Mouse (Mus musculus): ENCODE data around the gene Grin2d. TPM values are rescaled to one million over a fixed set of nuclear protein-coding genes. Genes with fewer than 3 reads are reported as not detected.

The Grin2d gene
- polyA plus RNA-seq, 1 experiment from 2014 or later = 0.66 TPM

- H3K4me3 ChIP-seq (ENCODE audit: low read depth, low read length) = peak overlapping the region; percentile 30
- no peaks in the 10 kb centered on the region for H3K4me1 ChIP-seq (replicated peaks; ENCODE audit: control insufficient read depth, insufficient read depth, low read length)
- H3K4me2 ChIP-seq (replicated peaks; ENCODE audit: low read depth) = peak overlapping the region; percentile 69
- H3K9me3 ChIP-seq (ENCODE audit: control insufficient read depth) = no peaks in the 10 kb centered on the region
- H3K9ac ChIP-seq (ENCODE audit: low read depth, low read length) = no peak overlapping the region
- TF ChIP-seq CTCF (IDR thresholded peaks at IDR 0.05; ENCODE audit: low read depth) = no peak
- H3K27ac ChIP-seq (ENCODE audit: low read depth, low read length) = no peak overlapping the region
- no peak for ATAC-seq
- 33% methylated on average over 7 of the region's 7 CpGs for WGBS
- H3K36me3 ChIP-seq (ENCODE audit: control insufficient read depth, insufficient read depth) = no peaks in the 10 kb centered on the region; the same call in 1 of the 2 replicates
- H3K27me3 ChIP-seq (replicated peaks; ENCODE audit: control insufficient read depth, insufficient read depth, low read length) = peaks cover 10% of the 10 kb centered on the region; the same call in 1 of the 2 replicates
Observed at GRCm38 (mm10) chr7:45800001-45800400, 78.2 kb downstream of the Grin2d start.

- no peaks in the 10 kb centered on the region for H3K4me1 ChIP-seq (replicated peaks; ENCODE audit: control insufficient read depth, insufficient read depth, low read length)
- H3K9ac ChIP-seq (ENCODE audit: low read depth, low read length) = no peak overlapping the region
- ATAC-seq = no peak
- H3K36me3 ChIP-seq (ENCODE audit: control insufficient read depth, insufficient read depth) = no peaks in the 10 kb centered on the region; the same call in 1 of the 2 replicates
- no peaks in the 10 kb centered on the region for H3K9me3 ChIP-seq (ENCODE audit: control insufficient read depth)
- peak overlapping the region; percentile 93; the same call in 1 of the 2 replicates for H3K4me2 ChIP-seq (replicated peaks; ENCODE audit: low read depth)
- H3K27ac ChIP-seq (ENCODE audit: low read depth, low read length) = no peak overlapping the region
- H3K4me3 ChIP-seq (ENCODE audit: low read depth, low read length) = peak overlapping the region; percentile 48
- WGBS = 58% methylated on average over 7 of the region's 7 CpGs
- TF ChIP-seq CTCF (IDR thresholded peaks at IDR 0.05; ENCODE audit: low read depth) = no peak
- H3K27me3 ChIP-seq (replicated peaks; ENCODE audit: control insufficient read depth, insufficient read depth, low read length) = peaks cover 10% of the 10 kb centered on the region; the same call in 1 of the 2 replicates
Observed at GRCm38 (mm10) chr7:45798931-45799330, 79.2 kb downstream of the Grin2d start.

- H3K9me3 ChIP-seq (ENCODE audit: control insufficient read depth) = no peaks in the 10 kb centered on the region
- ATAC-seq = no peak
- no peak overlapping the region for H3K27ac ChIP-seq (ENCODE audit: low read depth, low read length)
- WGBS = 1% methylated on average over 19 of the region's 19 CpGs
- H3K4me2 ChIP-seq (replicated peaks; ENCODE audit: low read depth) = peak overlapping the region; percentile 93
- H3K27me3 ChIP-seq (replicated peaks; ENCODE audit: control insufficient read depth, insufficient read depth, low read length) = peaks cover 10% of the 10 kb centered on the region; the same call in 1 of the 2 replicates
- H3K4me3 ChIP-seq (ENCODE audit: low read depth, low read length) = peak overlapping the region; percentile 48
- no peak for TF ChIP-seq CTCF (IDR thresholded peaks at IDR 0.05; ENCODE audit: low read depth)
- H3K36me3 ChIP-seq (ENCODE audit: control insufficient read depth, insufficient read depth) = no peaks in the 10 kb centered on the region; the same call in 1 of the 2 replicates
- peak overlapping the region; percentile 37; the same call in 1 of the 2 replicates for H3K9ac ChIP-seq (ENCODE audit: low read depth, low read length)
- no peaks in the 10 kb centered on the region for H3K4me1 ChIP-seq (replicated peaks; ENCODE audit: control insufficient read depth, insufficient read depth, low read length)
Observed at GRCm38 (mm10) chr7:45798511-45798836, 79.7 kb downstream of the Grin2d start.

- Histone ChIP-seq H3K27ac (ENCODE audit: low read depth, low read length) (no peak overlapping the region), H3K9ac (ENCODE audit: low read depth, low read length) (peak overlapping the region; percentile 37; the same call in 1 of the 2 replicates), H3K27me3 (replicated peaks; ENCODE audit: control insufficient read depth, insufficient read depth, low read length) (peaks cover 10% of the 10 kb centered on the region; the same call in 1 of the 2 replicates), H3K36me3 (ENCODE audit: control insufficient read depth, insufficient read depth) (no peaks in the 10 kb centered on the region; the same call in 1 of the 2 replicates), H3K9me3 (ENCODE audit: control insufficient read depth) (no peaks in the 10 kb centered on the region), H3K4me3 (ENCODE audit: low read depth, low read length) (peak overlapping the region; percentile 48), H3K4me2 (replicated peaks; ENCODE audit: low read depth) (peak overlapping the region; percentile 93), H3K4me1 (replicated peaks; ENCODE audit: control insufficient read depth, insufficient read depth, low read length) (no peaks in the 10 kb centered on the region)
- 5% methylated on average over 46 of the region's 60 CpGs for WGBS
- no peak for TF ChIP-seq CTCF (IDR thresholded peaks at IDR 0.05; ENCODE audit: low read depth)
- ATAC-seq = no peak
Observed at GRCm38 (mm10) chr7:45797661-45798510, 80.3 kb downstream of the Grin2d start.

GRCm38 (mm10) chr7:45796950-45797349, 81.2 kb downstream of the Grin2d start:
- H3K4me1 ChIP-seq (replicated peaks; ENCODE audit: control insufficient read depth, insufficient read depth, low read length) = no peaks in the 10 kb centered on the region
- WGBS = 51% methylated on average over 6 of the region's 6 CpGs
- ATAC-seq = no peak
- H3K4me3 ChIP-seq (ENCODE audit: low read depth, low read length) = no peak overlapping the region
- no peak overlapping the region for H3K27ac ChIP-seq (ENCODE audit: low read depth, low read length)
- no peak for TF ChIP-seq CTCF (IDR thresholded peaks at IDR 0.05; ENCODE audit: low read depth)
- no peaks in the 10 kb centered on the region; the same call in 1 of the 2 replicates for H3K36me3 ChIP-seq (ENCODE audit: control insufficient read depth, insufficient read depth)
- peaks cover 10% of the 10 kb centered on the region; the same call in 1 of the 2 replicates for H3K27me3 ChIP-seq (replicated peaks; ENCODE audit: control insufficient read depth, insufficient read depth, low read length)
- no peaks in the 10 kb centered on the region for H3K9me3 ChIP-seq (ENCODE audit: control insufficient read depth)
- H3K9ac ChIP-seq (ENCODE audit: low read depth, low read length) = no peak overlapping the region
- H3K4me2 ChIP-seq (replicated peaks; ENCODE audit: low read depth) = no peak overlapping the region

- Histone ChIP-seq H3K4me2 (replicated peaks; ENCODE audit: low read depth) (no peak overlapping the region), H3K9ac (ENCODE audit: low read depth, low read length) (no peak overlapping the region), H3K4me1 (replicated peaks; ENCODE audit: control insufficient read depth, insufficient read depth, low read length) (no peaks in the 10 kb centered on the region), H3K36me3 (ENCODE audit: control insufficient read depth, insufficient read depth) (no peaks in the 10 kb centered on the region; the same call in 1 of the 2 replicates), H3K9me3 (ENCODE audit: control insufficient read depth) (no peaks in the 10 kb centered on the region), H3K4me3 (ENCODE audit: low read depth, low read length) (no peak overlapping the region), H3K27me3 (replicated peaks; ENCODE audit: control insufficient read depth, insufficient read depth, low read length) (peaks cover 10% of the 10 kb centered on the region; the same call in 1 of the 2 replicates), H3K27ac (ENCODE audit: low read depth, low read length) (no peak overlapping the region)
- no peak for TF ChIP-seq CTCF (IDR thresholded peaks at IDR 0.05; ENCODE audit: low read depth)
- WGBS = 94% methylated on average over 29 of the region's 29 CpGs
- ATAC-seq = no peak
Observed at GRCm38 (mm10) chr7:45794971-45795370, 83.2 kb downstream of the Grin2d start.
